Mouse (Mus musculus): Measurements from ENCODE around the gene B3gnt7. TPM values are rescaled to one million over a fixed set of nuclear protein-coding genes. Genes with fewer than 3 reads are reported as not detected.
A peak's percentile ranks its signal among the peaks of the same experiment; 100 is the strongest.

Gene B3gnt7
- total RNA-seq, 1 experiment = 103 TPM

GRCm38 (mm10) chr1:86309270-86309833, 6.7 kb downstream of the B3gnt7 start:
- peaks cover 29% of the 10 kb centered on the region for H3K36me3 ChIP-seq (ENCODE audit: control insufficient read depth, insufficient read depth, low read length, poor library complexity, severe bottlenecking)
- DNase-seq (ENCODE audit: low read depth, low spot score) = peak; percentile 86
- in situ Hi-C loops (cut with MboI; ENCODE audit: low sequenced_read_pairs in 2 of 2, unreplicated experiment in 2 of 2) = no loop called here
- no peaks in the 10 kb centered on the region for H3K9me3 ChIP-seq (ENCODE audit: control insufficient read depth, insufficient read depth, low read depth, low read length)
- peak overlapping the region; percentile 98 for H3K27ac ChIP-seq (ENCODE audit: insufficient read depth, low read depth, low read length, poor library complexity, severe bottlenecking)
- peaks cover 6 to 33% of the 10 kb centered on the region in 2 experiments; a peak in 3 of 4 replicates for H3K4me1 ChIP-seq (ENCODE audit: control insufficient read depth in 2 of 2, insufficient read depth in 2 of 2, low read length in 2 of 2, poor library complexity in 1 of 2)
- peak overlapping the region; percentile 5 to 48; a peak in 3 of 4 replicates for H3K4me3 ChIP-seq (ENCODE audit: insufficient read depth in 1 of 2, low read depth in 1 of 2, low read length in 2 of 2, poor library complexity in 1 of 2, severe bottlenecking in 1 of 2)
- 0 out of 2 replicates have a peak, but pooled peaks have one; percentile 54 for TF ChIP-seq MAFK (IDR thresholded peaks at IDR 0.05; ENCODE audit: insufficient read depth, low read depth, low read length)
- peak; percentile 64; the same call in 1 of the 2 replicates for TF ChIP-seq CHD2 (IDR thresholded peaks at IDR 0.05; ENCODE audit: low read depth, low read length)
- no peak for TF ChIP-seq ZNF384 (IDR thresholded peaks at IDR 0.05; ENCODE audit: low read depth, low read length)
- H3K9ac ChIP-seq (ENCODE audit: insufficient read depth, low read depth, low read length, poor library complexity, severe bottlenecking) = peak overlapping the region; percentile 38

GRCm38 (mm10) chr1:86310536-86311310, 8.1 kb downstream of the B3gnt7 start:
- peak; percentile 94 for DNase-seq (ENCODE audit: low read depth, low spot score)
- Histone ChIP-seq H3K9me3 (ENCODE audit: control insufficient read depth, insufficient read depth, low read depth, low read length) (no peaks in the 10 kb centered on the region), H3K4me3 (ENCODE audit: insufficient read depth in 1 of 2, low read depth in 1 of 2, low read length in 2 of 2, poor library complexity in 1 of 2, severe bottlenecking in 1 of 2) (peak overlapping the region; percentile 47 to 54), H3K4me1 (ENCODE audit: control insufficient read depth in 2 of 2, insufficient read depth in 2 of 2, low read length in 2 of 2, poor library complexity in 1 of 2) (peaks cover 6 to 30% of the 10 kb centered on the region in 2 experiments; a peak in 3 of 4 replicates), H3K27ac (ENCODE audit: insufficient read depth, low read depth, low read length, poor library complexity, severe bottlenecking) (peak overlapping the region; percentile 100), H3K36me3 (ENCODE audit: control insufficient read depth, insufficient read depth, low read length, poor library complexity, severe bottlenecking) (peaks cover 20% of the 10 kb centered on the region), H3K9ac (ENCODE audit: insufficient read depth, low read depth, low read length, poor library complexity, severe bottlenecking) (peak overlapping the region; percentile 73; the same call in 1 of the 2 replicates)
- in situ Hi-C loops (cut with MboI; ENCODE audit: low sequenced_read_pairs in 2 of 2, unreplicated experiment in 2 of 2) = no loop called here
- no peak for TF ChIP-seq ZNF384 (IDR thresholded peaks at IDR 0.05; ENCODE audit: low read depth, low read length)
- TF ChIP-seq CHD2 (IDR thresholded peaks at IDR 0.05; ENCODE audit: low read depth, low read length) = peak; percentile 77; the same call in 1 of the 2 replicates
- TF ChIP-seq MAFK (IDR thresholded peaks at IDR 0.05; ENCODE audit: insufficient read depth, low read depth, low read length) = no peak
- TF ChIP-seq HCFC1 (IDR thresholded peaks at IDR 0.05; ENCODE audit: borderline replicate concordance, insufficient read depth, low read length) = peak; percentile 58; the same call in 1 of the 2 replicates
- no peak for TF ChIP-seq ZC3H11A (IDR thresholded peaks at IDR 0.05; ENCODE audit: borderline replicate concordance, low read depth, low read length)

- in situ Hi-C loops (cut with MboI; ENCODE audit: low sequenced_read_pairs in 2 of 2, unreplicated experiment in 2 of 2) = no loop called here
- TF ChIP-seq HCFC1 (IDR thresholded peaks at IDR 0.05; ENCODE audit: borderline replicate concordance, insufficient read depth, low read length) = no peak
- TF ChIP-seq MAFK (IDR thresholded peaks at IDR 0.05; ENCODE audit: insufficient read depth, low read depth, low read length) = 0 out of 2 replicates have a peak, but pooled peaks have one; percentile 33
- TF ChIP-seq CHD2 (IDR thresholded peaks at IDR 0.05; ENCODE audit: low read depth, low read length) = no peak
- no peak for TF ChIP-seq ZC3H11A (IDR thresholded peaks at IDR 0.05; ENCODE audit: borderline replicate concordance, low read depth, low read length)
- TF ChIP-seq ZNF384 (IDR thresholded peaks at IDR 0.05; ENCODE audit: low read depth, low read length) = peak; percentile 91
- Histone ChIP-seq H3K4me1 (ENCODE audit: control insufficient read depth in 2 of 2, insufficient read depth in 2 of 2, low read length in 2 of 2, poor library complexity in 1 of 2) (peaks cover 6 to 23% of the 10 kb centered on the region in 2 experiments; a peak in 3 of 4 replicates), H3K36me3 (ENCODE audit: control insufficient read depth, insufficient read depth, low read length, poor library complexity, severe bottlenecking) (peaks cover 12% of the 10 kb centered on the region), H3K9me3 (ENCODE audit: control insufficient read depth, insufficient read depth, low read depth, low read length) (no peaks in the 10 kb centered on the region), H3K9ac (ENCODE audit: insufficient read depth, low read depth, low read length, poor library complexity, severe bottlenecking) (peak overlapping the region; percentile 73), H3K27ac (ENCODE audit: insufficient read depth, low read depth, low read length, poor library complexity, severe bottlenecking) (peak overlapping the region; percentile 100), H3K4me3 (ENCODE audit: insufficient read depth in 1 of 2, low read depth in 1 of 2, low read length in 2 of 2, poor library complexity in 1 of 2, severe bottlenecking in 1 of 2) (peak overlapping the region; percentile 42 to 54)
- no peak for DNase-seq (ENCODE audit: low read depth, low spot score)
These were observed 8.9 kb downstream of the B3gnt7 start for GRCm38 (mm10) chr1:86311467-86312005.

GRCm38 (mm10) chr1:86312269-86312668, 9.6 kb downstream of the B3gnt7 start:
- in situ Hi-C loops (cut with MboI; ENCODE audit: low sequenced_read_pairs in 2 of 2, unreplicated experiment in 2 of 2) = no loop called here
- Histone ChIP-seq H3K9ac (ENCODE audit: insufficient read depth, low read depth, low read length, poor library complexity, severe bottlenecking) (peak overlapping the region; percentile 47; the same call in 1 of the 2 replicates), H3K4me1 (ENCODE audit: control insufficient read depth in 2 of 2, insufficient read depth in 2 of 2, low read length in 2 of 2, poor library complexity in 1 of 2) (peaks cover 6 to 21% of the 10 kb centered on the region in 2 experiments; a peak in 3 of 4 replicates), H3K36me3 (ENCODE audit: control insufficient read depth, insufficient read depth, low read length, poor library complexity, severe bottlenecking) (peaks cover 4% of the 10 kb centered on the region; the same call in 1 of the 2 replicates), H3K27ac (ENCODE audit: insufficient read depth, low read depth, low read length, poor library complexity, severe bottlenecking) (peak overlapping the region; percentile 90), H3K9me3 (ENCODE audit: control insufficient read depth, insufficient read depth, low read depth, low read length) (no peaks in the 10 kb centered on the region), H3K4me3 (ENCODE audit: insufficient read depth in 1 of 2, low read depth in 1 of 2, low read length in 2 of 2, poor library complexity in 1 of 2, severe bottlenecking in 1 of 2) (no peak overlapping the region)
- no peak for DNase-seq (ENCODE audit: low read depth, low spot score)
- TF ChIP-seq CHD2 (IDR thresholded peaks at IDR 0.05; ENCODE audit: low read depth, low read length) (no peak), MAFK (IDR thresholded peaks at IDR 0.05; ENCODE audit: insufficient read depth, low read depth, low read length) (no peak), HCFC1 (IDR thresholded peaks at IDR 0.05; ENCODE audit: borderline replicate concordance, insufficient read depth, low read length) (no peak), ZC3H11A (IDR thresholded peaks at IDR 0.05; ENCODE audit: borderline replicate concordance, low read depth, low read length) (no peak), ZNF384 (IDR thresholded peaks at IDR 0.05; ENCODE audit: low read depth, low read length) (no peak)

All from ES-E14 (cell line).